Mouse (Mus musculus) left cerebral cortex, adult 11 months (tissue): ENCODE data around the gene Celf5.

Experiments
- DNase-seq: peaks from one replicate; pipeline ENCODE4 v3.0.0; 2022; ENCODE audit warnings: low spot score

The Celf5 gene

GRCm38 (mm10) chr10:81426897-81427296, 55.6 kb downstream of the Celf5 start:
- no peak for DNase-seq

GRCm38 (mm10) chr10:81426081-81426671, 56.3 kb downstream of the Celf5 start:
- DNase-seq, result no peak

GRCm38 (mm10) chr10:81425236-81425850, 57.2 kb downstream of the Celf5 start:
- no peak for DNase-seq

- DNase-seq, result no peak
These were observed 58.1 kb downstream of the Celf5 start for GRCm38 (mm10) chr10:81424246-81425051.

- no peak for DNase-seq
These were observed 58.8 kb downstream of the Celf5 start for GRCm38 (mm10) chr10:81423476-81424245.

- no peak for DNase-seq
These were observed 59.8 kb downstream of the Celf5 start for GRCm38 (mm10) chr10:81422661-81423217.

DNA sequence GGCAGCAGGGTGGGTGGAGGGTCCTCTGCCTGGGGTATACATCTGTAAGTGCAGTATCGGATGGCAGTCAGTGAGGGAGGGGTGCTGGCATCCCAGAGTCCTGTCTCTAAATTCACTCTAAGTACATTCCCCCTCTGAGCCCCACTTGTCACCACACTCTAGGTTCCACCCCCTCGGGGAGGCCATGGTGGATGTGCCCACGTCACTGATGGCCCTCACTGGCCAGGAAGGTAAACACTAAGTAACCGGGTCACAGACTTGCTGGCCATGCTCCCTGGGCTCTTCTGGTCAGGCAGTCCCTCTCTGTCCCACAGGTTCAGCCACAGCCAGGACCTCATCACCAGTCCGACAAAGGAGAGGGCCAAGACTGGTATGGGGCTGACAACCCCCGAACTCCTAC, 60.3 kb downstream of the Celf5 start:
- no peak for DNase-seq

DNA sequence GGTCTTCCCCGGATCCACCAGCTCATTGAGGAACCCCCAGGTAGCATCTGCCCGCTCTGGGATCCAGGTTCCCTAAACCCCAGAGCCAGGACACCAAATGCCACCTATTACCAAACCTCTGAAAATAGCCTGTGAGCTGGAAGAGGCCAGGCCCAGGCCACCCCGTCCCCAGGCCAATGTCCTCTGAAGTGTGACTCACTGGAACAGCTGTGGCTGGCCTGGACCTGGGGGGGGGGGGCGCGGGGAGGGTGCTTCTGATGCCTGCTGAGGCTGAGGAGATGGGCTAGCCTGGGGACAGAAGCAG, 60.8 kb downstream of the Celf5 start:
- no peak for DNase-seq

GRCm38 (mm10) chr10:81421041-81421796, 61.3 kb downstream of the Celf5 start:
- no peak for DNase-seq

- DNase-seq, result no peak
These were observed 62.2 kb downstream of the Celf5 start for GRCm38 (mm10) chr10:81420191-81420767.

- no peak for DNase-seq
These were observed 63.2 kb downstream of the Celf5 start for GRCm38 (mm10) chr10:81419111-81419928.

DNA sequence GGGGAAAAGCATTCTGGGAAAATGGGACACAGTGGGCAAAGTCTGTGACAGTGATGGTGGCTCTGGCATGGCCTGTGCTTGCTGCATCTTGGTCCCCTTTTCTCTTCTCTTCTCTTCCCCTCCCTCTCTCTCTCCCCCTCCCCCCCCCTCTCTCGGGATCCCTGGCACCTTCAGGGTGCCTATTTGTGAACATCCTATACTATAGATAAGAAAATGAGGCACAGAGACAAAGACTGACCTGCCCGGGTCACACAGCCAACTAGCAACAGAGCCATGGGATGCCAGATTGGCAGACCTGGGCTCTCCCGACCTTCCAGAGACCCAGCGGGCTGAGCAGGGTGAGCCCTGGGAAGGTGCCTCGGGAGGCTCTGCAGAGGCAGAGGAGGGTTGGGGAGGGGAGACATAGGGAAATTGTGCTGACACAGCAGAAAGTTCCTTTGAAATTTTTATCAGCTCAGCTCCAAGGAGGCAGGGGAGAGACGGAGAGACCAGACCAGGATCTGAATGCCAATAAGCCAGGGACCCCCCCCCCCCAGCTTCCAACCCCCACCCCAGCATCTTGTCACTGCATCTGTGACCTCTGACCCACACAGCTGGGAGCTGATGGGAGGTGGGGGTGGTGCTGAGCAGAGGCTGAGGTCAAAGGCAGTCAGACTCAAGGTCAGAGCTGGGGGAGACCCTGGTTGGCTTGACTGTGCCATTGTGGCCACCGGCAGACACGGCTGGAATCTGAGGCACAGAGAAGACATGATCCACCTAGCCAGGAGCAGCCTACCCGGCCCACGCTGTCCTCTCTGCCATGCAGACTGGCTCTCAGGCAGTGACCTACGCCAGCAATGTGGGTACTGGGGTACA, 64.1 kb downstream of the Celf5 start:
- no peak for DNase-seq

GRCm38 (mm10) chr10:81417227-81418215, 65.0 kb downstream of the Celf5 start:
- no peak for DNase-seq

- peak; percentile 88 for DNase-seq
These were observed 65.8 kb downstream of the Celf5 start for GRCm38 (mm10) chr10:81416581-81417226.

- no peak for DNase-seq
These were observed 66.8 kb downstream of the Celf5 start for GRCm38 (mm10) chr10:81415549-81416310.

GRCm38 (mm10) chr10:81415146-81415545, 67.4 kb downstream of the Celf5 start:
- DNase-seq, result no peak

DNA sequence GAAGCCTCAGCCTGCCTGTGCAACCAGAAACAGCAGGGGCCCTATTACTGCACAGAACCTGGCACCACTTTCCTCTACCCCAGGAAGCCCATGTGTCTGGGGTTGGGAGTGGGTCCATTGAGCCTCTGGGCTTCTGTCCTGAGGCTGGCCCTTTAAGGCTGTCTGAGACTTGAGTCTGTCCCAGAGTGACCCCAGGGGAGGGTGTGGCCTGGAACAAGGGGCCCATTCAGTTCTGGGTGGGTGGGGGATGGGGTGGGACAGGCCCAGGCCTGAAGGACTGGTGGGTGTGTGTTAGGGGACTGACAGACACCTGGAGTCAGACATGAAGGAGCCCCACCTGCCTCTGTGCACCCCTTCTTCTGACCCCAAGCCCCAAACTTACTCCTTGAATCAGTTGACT, 67.8 kb downstream of the Celf5 start:
- no peak for DNase-seq
